Mouse (Mus musculus) gastrocnemius, postnatal 10 days (tissue): ENCODE data around the gene Trp53. TPM values are rescaled to one million over a fixed set of nuclear protein-coding genes. Genes with fewer than 3 reads are reported as not detected.

Source experiments
- DNase-seq: peaks from one replicate; pipeline ENCODE4 v3.0.0; 2021; ENCODE audit warnings: mixed read lengths
- microRNA-seq, 2 experiments: library from miRNA; unstranded; fragments of <30 nt; microRNA quantifications; one replicate each; pipeline ENCODE4 v1.2.0; 2021
- total RNA-seq, 2 experiments: library from RNA; stranded (reverse); gene quantifications; 2 replicates each; pipeline ENCODE4 v1.2.3; 2021

Trp53 gene
- total RNA-seq, 2 experiments from 2014 or later, result 30.9 to 41.2 TPM

DNA sequence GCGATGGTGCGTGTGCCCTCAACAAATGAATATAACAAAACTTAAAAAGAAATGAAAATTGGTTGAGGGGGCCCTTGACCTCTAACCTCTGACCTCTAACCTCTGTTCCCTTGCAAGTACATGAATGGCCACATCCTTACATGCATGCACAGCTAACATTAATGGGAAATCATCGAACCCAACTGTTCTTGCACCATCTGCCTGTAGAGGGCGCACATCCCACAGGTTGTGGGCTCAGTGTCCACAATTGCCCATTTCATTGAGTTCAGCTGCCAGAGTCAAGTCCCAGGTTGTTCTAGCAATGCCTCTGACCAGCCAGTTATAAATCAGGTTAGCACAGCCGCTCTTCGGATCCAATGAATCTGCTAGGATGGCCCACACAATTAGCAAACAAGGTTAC is 48.1 kb downstream of the Trp53 start:
- peak; percentile 75 for DNase-seq

DNA sequence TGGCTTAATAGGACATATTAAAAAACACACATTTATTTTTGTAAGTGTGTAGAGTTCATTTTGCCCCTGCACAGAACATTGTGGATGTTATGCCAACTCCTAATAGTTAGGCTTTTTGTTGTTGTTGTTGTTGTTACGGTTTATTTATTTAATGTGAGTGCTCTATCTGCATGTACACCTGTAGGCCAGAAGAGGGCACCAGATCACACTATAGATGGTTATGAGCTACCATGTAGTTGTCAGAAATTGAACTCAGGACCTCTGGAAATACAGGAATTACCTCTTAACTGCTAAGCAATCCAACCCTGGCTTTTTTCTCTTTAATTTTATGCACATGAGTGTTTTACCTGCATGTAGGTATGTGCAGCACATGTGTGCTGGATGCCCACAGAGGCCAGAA is 49.6 kb downstream of the Trp53 start:
- no peak for DNase-seq

DNA sequence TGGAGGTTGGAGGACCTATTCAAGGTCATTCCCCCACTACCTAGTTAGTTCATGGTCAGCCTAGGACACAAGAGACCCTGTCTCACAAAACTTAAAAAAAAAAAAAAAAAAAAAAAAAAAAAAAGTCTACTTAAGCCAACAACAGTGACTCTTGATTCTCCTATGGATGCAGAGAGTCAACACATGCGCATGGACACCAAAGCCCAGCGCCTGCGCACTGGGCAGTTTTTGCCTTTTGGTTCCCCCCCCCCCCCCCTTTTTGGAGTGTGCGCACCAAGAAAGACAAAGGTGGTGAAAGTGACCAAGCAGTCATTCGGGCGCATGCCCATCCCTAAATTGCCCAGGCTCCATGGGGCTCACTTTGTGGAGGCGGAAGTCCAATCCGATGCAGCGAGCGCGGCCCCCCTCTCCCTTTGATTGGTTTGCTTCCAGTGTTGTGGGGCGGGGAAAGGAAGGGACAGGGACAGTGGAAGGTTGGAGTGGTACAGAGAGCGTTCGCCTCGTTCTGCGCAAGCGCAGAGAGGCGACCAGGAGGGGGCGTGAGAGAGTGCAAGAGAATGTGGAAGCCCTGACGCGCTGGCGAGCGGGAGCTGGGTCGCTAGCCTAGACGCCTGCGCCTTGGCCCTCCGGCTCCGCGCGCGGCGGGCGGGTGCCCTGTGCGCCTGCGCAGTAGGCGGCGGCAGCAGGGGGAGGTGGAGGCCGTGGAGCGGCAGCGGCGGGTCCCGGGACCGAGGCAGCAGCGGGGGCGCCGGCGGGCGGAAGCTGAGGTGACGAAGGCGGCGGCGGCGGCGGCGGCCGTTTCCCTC is 52.3 kb downstream of the Trp53 start, which contains the start of gene Fxr2:
Gene Fxr2 (plus strand): TSS at position 707 of the 806 bp plus-strand sequence.
- DNase-seq, result peak; percentile 100

DNA sequence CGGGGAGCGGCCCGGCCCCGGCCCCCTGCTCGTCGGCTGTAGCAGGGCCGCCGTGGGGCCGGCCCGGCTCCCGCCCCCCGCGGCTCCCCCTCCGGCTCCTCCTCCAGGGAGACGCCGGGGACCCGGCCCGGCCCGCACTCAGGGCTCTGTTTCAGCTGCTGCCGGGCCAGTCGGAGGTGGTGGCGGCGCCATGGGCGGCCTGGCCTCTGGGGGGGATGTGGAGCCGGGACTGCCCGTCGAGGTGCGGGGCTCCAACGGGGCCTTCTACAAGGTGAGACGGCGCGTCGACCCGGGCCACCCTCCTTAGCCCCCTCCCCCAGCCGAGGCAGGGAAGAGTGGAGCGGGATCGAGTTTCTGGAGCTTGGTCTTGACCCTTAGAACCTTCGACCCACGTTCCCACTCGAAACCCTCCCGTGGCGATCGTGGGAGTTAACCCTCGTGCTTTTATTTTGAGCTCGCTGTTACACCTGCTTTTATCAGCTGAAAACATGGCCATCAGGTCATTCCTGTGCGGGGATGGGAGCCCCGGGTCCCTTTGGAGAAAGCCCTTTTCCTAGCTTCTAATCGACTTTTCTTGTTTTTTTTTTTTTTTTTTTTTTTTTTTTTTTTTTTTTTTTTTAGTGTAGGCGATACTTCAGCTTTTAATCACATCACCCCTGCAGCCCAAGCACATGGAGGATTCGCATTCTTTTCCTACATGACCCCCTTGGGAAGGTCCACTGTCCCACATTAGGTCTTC is 53.1 kb downstream of the Trp53 start:
- no peak for DNase-seq

DNA sequence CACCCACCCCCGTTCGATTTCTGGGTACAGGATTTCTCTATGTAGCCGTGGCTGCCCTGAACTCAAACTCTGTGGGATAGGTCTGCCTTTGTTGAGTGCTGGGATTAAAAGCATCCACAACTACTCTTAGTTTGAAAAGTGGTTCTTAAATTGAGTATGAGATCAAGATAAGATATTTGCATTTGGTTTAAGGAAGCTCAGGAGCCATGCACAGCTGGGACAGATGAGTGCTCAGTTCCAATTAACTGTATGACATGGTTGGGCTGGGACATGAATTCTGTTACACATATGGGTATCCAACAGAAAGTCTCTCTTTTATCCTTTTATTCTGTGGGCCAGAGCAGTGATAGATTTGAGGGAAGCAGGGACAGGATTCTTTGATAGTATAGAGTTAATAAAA is 55.3 kb downstream of the Trp53 start:
- no peak for DNase-seq

Small RNAs within 50 kb of the gene (microRNA-seq; reads per million reads assigned to microRNA genes)
- 0 reads per million in 2 experiments for gene Mir467f

Other genes with a start within 250 kb of the Trp53 start
- gene Rnf227, start 239.9 kb upstream of the Trp53 start, total RNA-seq, result 1 to 10 TPM in 1 of 2 experiments, under 1 TPM in 1; 0.85 to 2.1 TPM
- gene Chd3, start 211.0 kb upstream of the Trp53 start, total RNA-seq, result 10 to 100 TPM; 39.0 to 59.5 TPM
- 10 to 100 TPM; 83.8 to 94.5 TPM for gene Naa38, start 184.9 kb upstream of the Trp53 start, total RNA-seq
- 10 to 100 TPM; 18.8 to 22.3 TPM for gene Cyb5d1, start 184.7 kb upstream of the Trp53 start, total RNA-seq
- gene Tmem88, start 182.1 kb upstream of the Trp53 start, total RNA-seq, result 10 to 100 TPM; 14.0 to 15.7 TPM
- 10 to 100 TPM; 35.9 to 47.5 TPM for gene Kdm6b, start 166.7 kb upstream of the Trp53 start, total RNA-seq
- 1 to 10 TPM in 1 of 2 experiments, under 1 TPM in 1; 0.07 to 1.1 TPM for gene Dnah2, start 31.2 kb upstream of the Trp53 start, total RNA-seq
- gene Efnb3, start 20.2 kb upstream of the Trp53 start, total RNA-seq, result 1 to 10 TPM; 1.6 to 2.3 TPM
- gene Wrap53, start 104 bp upstream of the Trp53 start, total RNA-seq, result 1 to 10 TPM; 4.3 to 5.5 TPM
- 100 to 1,000 TPM; 351 to 394 TPM for gene Atp1b2, start 25.6 kb downstream of the Trp53 start, total RNA-seq
- under 1 TPM in 1 of 2 experiments, not detected in 1; 0.54 TPM for gene Shbg, start 37.5 kb downstream of the Trp53 start, total RNA-seq
- 1 to 10 TPM; 5.6 to 5.7 TPM for gene Sat2, start 41.7 kb downstream of the Trp53 start, total RNA-seq
- 10 to 100 TPM; 66.3 to 85.0 TPM for gene Fxr2, start 52.6 kb downstream of the Trp53 start, total RNA-seq
- gene Sox15, start 75.0 kb downstream of the Trp53 start, total RNA-seq, result under 1 TPM in 1 of 2 experiments, not detected in 1; 0.32 TPM
- 10 to 100 TPM; 21.1 to 21.3 TPM for gene Mpdu1, start 82.3 kb downstream of the Trp53 start, total RNA-seq
- 10 to 100 TPM in 1 of 2 experiments, 1 to 10 TPM in 1; 6.1 to 14.1 TPM for gene Cd68, start 85.8 kb downstream of the Trp53 start, total RNA-seq
- gene Eif4a1, start 92.1 kb downstream of the Trp53 start, total RNA-seq, result 100 to 1,000 TPM; 216 to 234 TPM
- 10 to 100 TPM; 29.5 to 36.0 TPM for gene Senp3, start 101.7 kb downstream of the Trp53 start, total RNA-seq
- gene Tnfsf13, start 105.4 kb downstream of the Trp53 start, total RNA-seq, result 1 to 10 TPM; 1.6 to 2.1 TPM
- 10 to 100 TPM; 15.9 to 17.6 TPM for gene Tnfsf12, start 115.5 kb downstream of the Trp53 start, total RNA-seq
- gene Tnfsfm13, start 115.7 kb downstream of the Trp53 start, total RNA-seq, result 1 to 10 TPM; 2.9 to 4.5 TPM
- 10 to 100 TPM; 45.9 to 49.4 TPM for gene Polr2a, start 178.3 kb downstream of the Trp53 start, total RNA-seq
- gene Slc35g3, start 181.6 kb downstream of the Trp53 start, total RNA-seq, result not detected
- 10 to 100 TPM; 21.0 to 29.3 TPM for gene Zbtb4, start 185.6 kb downstream of the Trp53 start, total RNA-seq
- gene Chrnb1, start 215.6 kb downstream of the Trp53 start, total RNA-seq, result 100 to 1,000 TPM; 105 to 124 TPM
- gene Fgf11, start 221.5 kb downstream of the Trp53 start, total RNA-seq, result 10 to 100 TPM; 10.5 to 12.2 TPM
- not detected for gene Tmem102, start 225.3 kb downstream of the Trp53 start, total RNA-seq
- gene Gm39566, start 234.9 kb downstream of the Trp53 start, total RNA-seq, result not detected
- gene Spem2, start 238.1 kb downstream of the Trp53 start, total RNA-seq, result not detected
- not detected for gene Spem1, start 241.8 kb downstream of the Trp53 start, total RNA-seq